Mouse (Mus musculus): ENCODE measurements around the gene B3gnt4.

B3gnt4 gene

DNA sequence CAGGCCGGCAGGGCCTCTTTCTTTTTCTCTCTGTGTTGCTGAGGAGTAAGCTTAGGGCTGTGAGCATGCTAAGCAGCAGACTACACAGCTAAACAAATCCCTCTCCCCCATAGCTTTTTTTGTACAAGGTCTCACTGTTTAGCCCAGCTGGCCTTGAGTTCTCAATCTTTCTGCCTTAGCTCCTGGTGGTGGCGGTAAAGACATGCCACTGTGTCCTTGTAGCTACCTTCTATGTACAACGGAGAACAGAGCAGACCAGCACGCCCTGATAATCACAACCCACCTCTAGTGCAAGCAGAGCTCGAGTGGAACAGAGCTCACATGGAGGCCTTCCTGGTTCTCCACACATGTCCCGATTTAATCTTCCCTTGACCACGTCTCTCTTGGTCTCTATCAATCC is 18.4 kb downstream of the B3gnt4 start:
- DNase-seq, result peak in 1 of 2 experiments; percentile 0

- DNase-seq, result no peak
Observed at GRCm38 (mm10) chr5:123530056-123530455, 19.8 kb downstream of the B3gnt4 start.

DNA sequence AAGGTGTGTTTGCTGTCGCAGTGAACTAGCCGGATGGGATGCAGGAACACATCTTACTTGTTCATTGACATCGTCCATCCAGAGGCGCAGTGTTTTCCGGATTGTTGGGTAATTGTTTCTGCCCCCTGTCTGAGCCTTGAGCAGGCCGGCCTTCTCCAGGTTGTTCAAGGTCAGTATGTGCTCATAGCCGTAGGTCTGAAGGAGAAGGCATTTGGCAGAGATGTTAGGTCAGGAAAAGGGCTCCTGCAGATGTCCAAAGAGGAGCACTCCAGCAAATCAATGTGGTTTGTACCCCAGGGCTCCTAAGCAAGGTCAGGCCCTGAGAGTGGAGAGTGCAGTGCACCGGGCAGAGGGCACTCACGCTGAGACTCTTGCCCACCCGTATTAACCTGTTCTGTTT is 23.5 kb downstream of the B3gnt4 start:
- no peak for DNase-seq

DNA sequence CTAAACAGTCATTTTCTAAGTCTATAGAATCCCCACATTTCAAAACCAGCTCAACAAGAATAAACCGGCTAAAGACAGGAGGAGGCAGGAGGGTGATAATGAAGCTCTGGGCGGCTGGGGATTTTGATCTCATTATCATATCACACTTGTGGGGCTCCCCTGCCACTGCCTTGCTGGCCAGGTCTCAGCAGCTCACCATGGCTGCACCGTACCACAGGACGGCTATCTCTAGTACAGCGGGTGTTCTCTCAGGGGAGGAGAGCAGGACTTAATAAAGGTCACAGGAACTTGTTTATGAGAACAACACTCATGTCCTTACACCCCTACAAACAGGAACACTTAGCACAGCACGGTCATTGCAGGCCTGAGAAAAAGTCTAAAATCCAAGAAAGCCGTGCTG is 45.4 kb downstream of the B3gnt4 start:
- DNase-seq, result no peak

- no peak for DNase-seq
Observed at GRCm38 (mm10) chr5:123556451-123556850, 46.2 kb downstream of the B3gnt4 start.

GRCm38 (mm10) chr5:123559588-123559987 is 49.3 kb downstream of the B3gnt4 start:
- DNase-seq, result no peak

- no peak for DNase-seq
Observed at GRCm38 (mm10) chr5:123561128-123561527, 50.9 kb downstream of the B3gnt4 start.
